Mouse (Mus musculus) cerebellum, postnatal 14 days (tissue): ENCODE measurements around the gene Tbc1d22a.
A peak's percentile ranks its signal among the peaks of the same experiment; 100 is the strongest.

Experiments
- DNase-seq, 2 experiments: peaks; one replicate each; pipeline ENCODE4 v3.0.0; 2021; ENCODE audit warnings: mixed read lengths in 2 of 2

The Tbc1d22a gene

GRCm38 (mm10) chr15:86535356-86535755 is 321.1 kb downstream of the Tbc1d22a start:
- DNase-seq = peak; percentile 47 to 60

GRCm38 (mm10) chr15:86542371-86542770 is 328.1 kb downstream of the Tbc1d22a start:
- DNase-seq = peak in 1 of 2 experiments; percentile 13

- peak in 1 of 2 experiments; percentile 1 for DNase-seq
Observed at GRCm38 (mm10) chr15:86544122-86544795, 330.0 kb downstream of the Tbc1d22a start.
